Mouse (Mus musculus): ENCODE data around the gene Glra1. TPM values are rescaled to one million over a fixed set of nuclear protein-coding genes. Genes with fewer than 3 reads are reported as not detected.
A peak's percentile ranks its signal among the peaks of the same experiment; 100 is the strongest.

Glra1 gene
- polyA plus RNA-seq, 1 experiment from 2014 or later: not detected

GRCm38 (mm10) chr11:55468012-55468411, 140.0 kb downstream of the Glra1 start:
- WGBS: 68% methylated on average over 10 of the region's 10 CpGs
- Histone ChIP-seq H3K27me3 (ENCODE audit: control insufficient read depth, insufficient read depth, low read length) (no peaks in the 10 kb centered on the region), H3K36me3 (ENCODE audit: control insufficient read depth, insufficient read depth, low read length) (no peaks in the 10 kb centered on the region), H3K9me3 (replicated peaks; ENCODE audit: control insufficient read depth, low read length) (no peaks in the 10 kb centered on the region), H3K4me3 (replicated peaks; ENCODE audit: low read length) (peak overlapping the region; percentile 55; the same call in 1 of the 2 replicates), H3K27ac (ENCODE audit: low read length) (peak overlapping the region; percentile 96), H3K4me2 (ENCODE audit: low read depth, low read length) (peak overlapping the region; percentile 79), H3K4me1 (ENCODE audit: control insufficient read depth, insufficient read depth, low read length) (peaks cover 21% of the 10 kb centered on the region), H3K9ac (ENCODE audit: low read length) (peak overlapping the region; percentile 82)
- ATAC-seq (ENCODE audit: insufficient read depth, low FRiP score): no peak

- Histone ChIP-seq H3K4me3 (replicated peaks; ENCODE audit: low read length) (no peak overlapping the region), H3K9ac (ENCODE audit: low read length) (no peak overlapping the region), H3K4me2 (ENCODE audit: low read depth, low read length) (no peak overlapping the region), H3K36me3 (ENCODE audit: control insufficient read depth, insufficient read depth, low read length) (no peaks in the 10 kb centered on the region), H3K4me1 (ENCODE audit: control insufficient read depth, insufficient read depth, low read length) (peaks cover 13% of the 10 kb centered on the region), H3K27ac (ENCODE audit: low read length) (peak overlapping the region; percentile 64), H3K27me3 (ENCODE audit: control insufficient read depth, insufficient read depth, low read length) (no peaks in the 10 kb centered on the region), H3K9me3 (replicated peaks; ENCODE audit: control insufficient read depth, low read length) (no peaks in the 10 kb centered on the region)
- WGBS: 63% methylated on average over 3 of the region's 3 CpGs
- no peak for ATAC-seq (ENCODE audit: insufficient read depth, low FRiP score)
These were observed 142.8 kb downstream of the Glra1 start for GRCm38 (mm10) chr11:55465177-55465576.

GRCm38 (mm10) chr11:55464707-55465106, 143.3 kb downstream of the Glra1 start:
- Histone ChIP-seq H3K9ac (ENCODE audit: low read length) (no peak overlapping the region), H3K4me2 (ENCODE audit: low read depth, low read length) (no peak overlapping the region), H3K4me3 (replicated peaks; ENCODE audit: low read length) (no peak overlapping the region), H3K4me1 (ENCODE audit: control insufficient read depth, insufficient read depth, low read length) (peaks cover 18% of the 10 kb centered on the region), H3K36me3 (ENCODE audit: control insufficient read depth, insufficient read depth, low read length) (no peaks in the 10 kb centered on the region), H3K27me3 (ENCODE audit: control insufficient read depth, insufficient read depth, low read length) (no peaks in the 10 kb centered on the region), H3K9me3 (replicated peaks; ENCODE audit: control insufficient read depth, low read length) (no peaks in the 10 kb centered on the region), H3K27ac (ENCODE audit: low read length) (peak overlapping the region; percentile 46)
- WGBS: 81% methylated on average over 10 of the region's 10 CpGs
- no peak for ATAC-seq (ENCODE audit: insufficient read depth, low FRiP score)

Small RNA genes lying within 50 kb of the gene (microRNA-seq; reads per million reads assigned to microRNA genes)
- gene Mir7652: not detected

Other genes starting within 250 kb of the Glra1 start
- 2,158 and 2,387 TPM in 2 replicates for gene Sparc, start 185.0 kb downstream of the Glra1 start, polyA plus RNA-seq (2015; fragmentation: Nextera tagmentation; extraction: Ambion mirVana)
- gene Atox1, start 147.0 kb downstream of the Glra1 start, polyA plus RNA-seq (2015; fragmentation: Nextera tagmentation; extraction: Ambion mirVana): 421 and 424 TPM in 2 replicates
- gene G3bp1, start 138.5 kb downstream of the Glra1 start, polyA plus RNA-seq (2015; fragmentation: Nextera tagmentation; extraction: Ambion mirVana): 130 and 142 TPM in 2 replicates